Mouse (Mus musculus): ENCODE results near the gene Dnah7c. TPM values are rescaled to one million over a fixed set of nuclear protein-coding genes. Genes with fewer than 3 reads are reported as not detected.

Gene Dnah7c
- total and polyA plus RNA-seq, 2 experiments from 2014 or later, result 0.19 to 1.8 TPM

GRCm38 (mm10) chr1:46854036-46854900, 428.9 kb downstream of the Dnah7c start:
- DNase-seq (ENCODE audit: low spot score) (peak; percentile 47), ATAC-seq (ENCODE audit: low FRiP score) (no peak; the same call in 1 of the 2 replicates)
- peak overlapping the region; percentile 50 for H3K9ac ChIP-seq (replicated peaks; ENCODE audit: low read length, poor library complexity, severe bottlenecking)
- peak overlapping the region; percentile 73 for H3K4me2 ChIP-seq (ENCODE audit: low read depth, low read length, poor library complexity, severe bottlenecking)
- H3K4me3 ChIP-seq (ENCODE audit: low read depth, low read length), result peak overlapping the region; percentile 97
- no peaks in the 10 kb centered on the region for H3K9me3 ChIP-seq (ENCODE audit: low read length)
- 21% methylated on average over 18 of the region's 18 CpGs for WGBS
- peak overlapping the region; percentile 99 for H3K27ac ChIP-seq (ENCODE audit: low read depth, low read length)
- no peak for TF ChIP-seq CTCF (IDR thresholded peaks at IDR 0.05)
- H3K4me1 ChIP-seq (ENCODE audit: insufficient read depth, low read length), result no peaks in the 10 kb centered on the region
- H3K27me3 ChIP-seq (ENCODE audit: insufficient read depth, low read length), result no peaks in the 10 kb centered on the region
- no peaks in the 10 kb centered on the region for H3K36me3 ChIP-seq (ENCODE audit: insufficient read depth, low read length)

- no peak overlapping the region for H3K4me2 ChIP-seq (ENCODE audit: low read depth, low read length, poor library complexity, severe bottlenecking)
- H3K9ac ChIP-seq (replicated peaks; ENCODE audit: low read length, poor library complexity, severe bottlenecking), result no peak overlapping the region
- H3K4me1 ChIP-seq (ENCODE audit: insufficient read depth, low read length), result no peaks in the 10 kb centered on the region
- no peaks in the 10 kb centered on the region for H3K36me3 ChIP-seq (ENCODE audit: insufficient read depth, low read length)
- no peak for DNase-seq (ENCODE audit: low spot score)
- no peak for ATAC-seq (ENCODE audit: low FRiP score)
- no peak overlapping the region for H3K4me3 ChIP-seq (ENCODE audit: low read depth, low read length)
- no peaks in the 10 kb centered on the region for H3K27me3 ChIP-seq (ENCODE audit: insufficient read depth, low read length)
- no peak overlapping the region for H3K27ac ChIP-seq (ENCODE audit: low read depth, low read length)
- TF ChIP-seq CTCF (IDR thresholded peaks at IDR 0.05), result no peak; the same call in 1 of the 2 replicates
- H3K9me3 ChIP-seq (ENCODE audit: low read length), result no peaks in the 10 kb centered on the region
- WGBS, result 61% methylated on average over 4 of the region's 4 CpGs
Measured at GRCm38 (mm10) chr1:46856498-46856897, 431.1 kb downstream of the Dnah7c start.

All from midbrain, postnatal 0 days (tissue).